Mouse (Mus musculus) T-cell, adult 2 months (primary cell): ENCODE measurements around the gene Lzts2.
"Not testable (repeated sequence)": the region's sequence is repeated elsewhere in the genome, so short reads cannot be mapped to it uniquely, and the experiment has no call there.

ENCODE experiments used
- DNase-seq: peaks from one replicate; pipeline ENCODE4 v3.0.0; 2022; ENCODE audit warnings: low spot score

Gene Lzts2

GRCm38 (mm10) chr19:45025937-45026568 is 11.8 kb downstream of the Lzts2 start:
- no peak for DNase-seq

- no peak for DNase-seq
These were observed 12.9 kb downstream of the Lzts2 start for GRCm38 (mm10) chr19:45026958-45027670.

GRCm38 (mm10) chr19:45027848-45028247 is 13.6 kb downstream of the Lzts2 start:
- DNase-seq = no peak

DNA sequence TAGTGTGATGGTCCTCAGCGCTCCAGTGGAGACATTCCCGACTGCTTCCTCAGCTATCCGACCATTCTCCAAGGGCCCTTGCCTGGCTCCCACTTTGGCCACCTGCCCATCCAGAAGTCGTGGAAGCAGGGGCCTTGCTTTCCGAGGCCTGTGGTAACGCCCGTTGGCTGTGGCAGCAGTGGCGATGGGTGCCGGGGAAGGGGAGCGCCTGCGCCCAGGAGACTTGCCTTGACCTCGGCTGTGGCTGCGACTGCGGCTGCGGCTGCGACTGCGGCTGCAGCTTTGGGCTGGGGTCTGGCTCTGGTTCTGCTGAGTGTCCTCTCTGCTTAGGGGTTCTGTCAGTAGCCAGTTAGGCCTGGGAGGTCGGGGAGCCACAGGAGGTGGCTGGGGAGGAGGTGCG is 14.5 kb downstream of the Lzts2 start:
- no peak for DNase-seq

GRCm38 (mm10) chr19:45029571-45029970 is 15.4 kb downstream of the Lzts2 start:
- no peak for DNase-seq

DNA sequence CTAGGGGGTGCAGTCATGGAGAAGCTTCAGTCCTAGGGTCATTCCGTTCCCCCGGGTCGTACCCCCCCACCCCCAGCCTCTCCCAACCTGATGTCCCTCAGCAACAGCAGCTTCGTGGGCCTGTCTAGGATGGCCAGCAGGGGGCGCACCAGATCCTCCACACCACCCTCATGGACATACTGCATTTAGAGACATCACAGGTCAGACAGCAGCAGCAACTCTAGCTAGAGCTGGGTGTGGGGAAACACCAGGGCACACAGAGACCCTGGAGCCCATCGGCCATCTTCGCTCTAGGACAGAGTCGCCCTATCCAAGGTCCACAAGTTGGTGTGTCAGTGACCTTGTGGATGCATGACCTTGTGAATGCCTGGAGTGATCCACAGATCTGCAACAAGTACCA is 15.9 kb downstream of the Lzts2 start:
- peak; percentile 57 for DNase-seq

DNA sequence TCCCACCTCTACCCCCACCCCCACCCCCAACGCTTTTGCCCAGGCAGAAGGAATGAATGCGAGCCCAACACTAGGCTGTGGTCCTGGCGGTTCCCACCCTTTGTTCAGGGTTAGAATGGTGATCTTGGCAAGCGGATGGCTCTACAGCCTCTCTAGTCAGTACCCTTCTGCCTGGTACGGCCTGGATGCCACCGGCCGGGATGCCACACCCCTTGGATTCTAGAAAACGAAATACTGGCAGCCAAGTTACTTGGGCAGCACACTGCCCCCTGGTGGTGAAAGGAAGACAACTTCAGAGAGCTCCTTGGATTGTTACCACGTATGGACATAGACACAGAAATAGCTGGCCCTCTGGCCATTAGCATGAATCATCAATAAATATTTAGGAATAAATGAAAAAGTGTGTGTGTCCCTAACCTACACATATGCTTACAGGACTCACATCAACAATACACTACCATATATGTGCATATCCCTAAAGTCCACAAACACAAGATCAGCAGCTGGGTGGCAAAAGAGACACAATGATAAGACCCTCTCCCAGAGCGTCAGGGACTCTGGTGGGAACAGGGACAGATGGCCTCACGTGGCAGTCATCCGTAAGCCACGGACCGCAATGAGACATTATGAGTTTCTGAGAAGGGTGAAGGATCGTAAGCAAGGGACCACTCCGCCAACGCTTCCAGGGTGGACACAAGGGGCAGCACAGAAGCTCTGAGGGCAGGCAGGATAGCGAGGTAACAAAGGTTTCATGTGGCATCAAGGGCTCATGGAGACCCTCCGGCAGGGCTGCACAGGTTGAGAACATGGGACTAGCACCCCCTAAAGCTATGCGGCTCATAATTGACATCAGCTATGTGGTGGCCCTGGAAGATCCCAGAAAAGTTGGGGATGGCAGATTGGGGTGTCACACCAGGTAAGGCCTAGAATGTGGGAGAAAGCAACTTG is 16.8 kb downstream of the Lzts2 start:
- peak; percentile 70 for DNase-seq

DNA sequence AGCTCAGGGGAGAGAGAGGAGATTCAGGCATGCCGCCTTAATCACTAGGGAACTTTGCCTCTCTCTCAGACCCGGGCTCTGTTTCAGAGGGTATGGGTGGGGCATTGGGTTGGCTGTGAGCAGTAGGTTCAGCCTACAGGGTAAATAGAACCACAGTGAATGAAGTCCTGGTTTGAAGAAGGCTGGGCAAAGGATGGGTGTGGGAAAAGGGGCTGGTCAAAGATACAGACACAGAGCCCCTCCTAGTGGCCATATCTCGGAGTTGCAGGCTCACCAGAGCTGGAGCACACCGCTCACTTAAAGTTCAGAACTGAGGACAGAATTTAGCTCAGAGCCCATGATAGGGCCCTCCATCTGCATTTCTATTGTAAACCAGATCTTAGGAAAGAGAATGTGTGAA is 17.6 kb downstream of the Lzts2 start:
- peak; percentile 63 for DNase-seq

- DNase-seq = no peak
These were observed 18.5 kb downstream of the Lzts2 start for GRCm38 (mm10) chr19:45032570-45033332.

DNA sequence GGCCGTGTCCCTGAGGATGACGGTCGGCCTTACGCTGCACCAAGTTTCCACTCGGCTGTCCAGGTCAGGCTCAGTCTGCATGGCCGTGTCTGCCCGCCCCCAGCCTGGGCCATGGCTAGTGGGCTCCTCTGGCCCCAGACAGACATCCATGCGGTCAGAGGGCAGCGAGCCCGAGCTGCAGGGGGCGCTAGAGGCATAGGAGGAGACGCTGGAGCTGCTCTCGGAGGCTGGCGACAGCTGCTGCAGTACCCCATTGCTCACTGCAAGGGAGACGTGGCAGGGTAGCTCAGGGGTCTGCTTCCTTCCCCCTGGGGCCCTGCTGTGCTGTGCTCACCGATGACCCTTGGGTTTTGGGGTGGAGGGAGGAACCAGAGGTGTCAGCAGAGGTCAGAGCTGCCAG is 22.7 kb downstream of the Lzts2 start:
- peak; percentile 50 for DNase-seq

- not testable (repeated sequence) for DNase-seq
These were observed 24.0 kb downstream of the Lzts2 start for GRCm38 (mm10) chr19:45038198-45038597.

GRCm38 (mm10) chr19:45040214-45040613 is 26.0 kb downstream of the Lzts2 start:
- DNase-seq = no peak

- no peak for DNase-seq
These were observed 30.2 kb downstream of the Lzts2 start for GRCm38 (mm10) chr19:45044389-45044927.

GRCm38 (mm10) chr19:45045236-45045635 is 31.0 kb downstream of the Lzts2 start:
- DNase-seq = no peak

- DNase-seq = no peak
These were observed 31.4 kb downstream of the Lzts2 start, which contains the start of gene Pdzd7 for GRCm38 (mm10) chr19:45045651-45046050. Gene Pdzd7, minus strand, starts transcription at chr19:45045717.

GRCm38 (mm10) chr19:45046523-45047321 is 32.5 kb downstream of the Lzts2 start:
- DNase-seq = peak; percentile 72

- DNase-seq = peak; percentile 91
These were observed 33.3 kb downstream of the Lzts2 start, which contains the start of gene Sfxn3 for GRCm38 (mm10) chr19:45047417-45047934. Gene Sfxn3, plus strand, starts transcription at chr19:45047503.

GRCm38 (mm10) chr19:45047935-45048643 is 33.9 kb downstream of the Lzts2 start:
- DNase-seq = peak; percentile 80

GRCm38 (mm10) chr19:45048644-45049365 is 34.6 kb downstream of the Lzts2 start:
- no peak for DNase-seq
